Mouse (Mus musculus): ENCODE results near the gene Parp16. TPM values are rescaled to one million over a fixed set of nuclear protein-coding genes. Genes with fewer than 3 reads are reported as not detected.

Parp16 gene
- polyA plus RNA-seq, 1 experiment, result 16.2 TPM

- Histone ChIP-seq H3K4me1 (ENCODE audit: control insufficient read depth, insufficient read depth, insufficient read length, low read length) (no peaks in the 10 kb centered on the region), H3K4me3 (ENCODE audit: insufficient read depth, low read depth, low read length) (no peak overlapping the region), H3K27ac (replicated peaks; ENCODE audit: low read depth, low read length) (no peak overlapping the region)
These were observed 43.1 kb downstream of the Parp16 start for GRCm38 (mm10) chr9:65238191-65238760.

- Histone ChIP-seq H3K27ac (replicated peaks; ENCODE audit: low read depth, low read length) (no peak overlapping the region), H3K4me3 (ENCODE audit: insufficient read depth, low read depth, low read length) (no peak overlapping the region), H3K4me1 (ENCODE audit: control insufficient read depth, insufficient read depth, insufficient read length, low read length) (no peaks in the 10 kb centered on the region)
These were observed 44.0 kb downstream of the Parp16 start for GRCm38 (mm10) chr9:65239176-65239575.

DNA sequence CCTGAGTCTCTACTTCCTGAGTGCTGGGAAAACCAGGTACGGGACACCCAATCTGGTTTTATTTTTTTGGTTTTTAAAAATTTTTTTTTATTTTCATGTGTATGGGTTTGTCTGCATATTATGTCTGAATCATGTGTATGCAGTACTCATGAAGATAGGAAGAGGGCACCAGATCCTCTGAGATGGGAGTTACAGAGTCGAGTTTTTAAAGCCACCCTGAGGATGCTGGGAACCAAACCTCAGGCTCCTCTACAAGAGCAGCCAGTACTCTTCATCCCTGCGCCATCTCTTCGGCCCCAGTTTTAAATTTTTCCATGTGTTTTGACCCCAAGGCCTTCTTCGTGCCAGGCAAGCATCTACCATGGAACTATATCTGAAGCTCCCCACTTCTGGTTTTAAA is 44.6 kb downstream of the Parp16 start:
- Histone ChIP-seq H3K4me1 (ENCODE audit: control insufficient read depth, insufficient read depth, insufficient read length, low read length) (no peaks in the 10 kb centered on the region), H3K4me3 (ENCODE audit: insufficient read depth, low read depth, low read length) (no peak overlapping the region)

GRCm38 (mm10) chr9:65240587-65240986 is 45.4 kb downstream of the Parp16 start:
- no peak overlapping the region for H3K27ac ChIP-seq (replicated peaks; ENCODE audit: low read depth, low read length)
- no peak overlapping the region for H3K4me3 ChIP-seq (ENCODE audit: insufficient read depth, low read depth, low read length)

More for the DNA sequence above, 44.6 kb downstream of the Parp16 start:
- H3K27ac ChIP-seq (replicated peaks; ENCODE audit: low read depth, low read length), result no peak overlapping the region

DNA sequence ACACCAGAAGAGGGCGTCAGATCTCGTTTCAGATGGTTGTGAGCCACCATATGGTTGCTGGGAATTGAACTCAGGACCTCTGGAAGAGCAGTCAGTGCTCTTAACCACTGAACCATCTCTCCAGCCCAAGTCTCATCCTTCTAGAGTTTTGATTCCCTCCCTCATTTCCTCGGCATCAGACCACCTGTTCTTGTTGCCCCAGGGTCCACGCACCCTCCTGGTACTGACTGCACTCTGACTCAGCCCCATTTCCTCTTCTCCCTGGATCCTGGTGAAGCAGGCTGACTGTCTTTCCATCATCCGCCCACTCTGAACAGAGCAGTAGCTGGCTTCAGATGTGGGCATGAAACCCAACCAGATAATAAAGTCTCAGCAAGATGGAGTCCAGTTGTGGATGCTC is 46.8 kb downstream of the Parp16 start:
- Histone ChIP-seq H3K27ac (replicated peaks; ENCODE audit: low read depth, low read length) (no peak overlapping the region), H3K4me3 (ENCODE audit: insufficient read depth, low read depth, low read length) (no peak overlapping the region), H3K4me1 (ENCODE audit: control insufficient read depth, insufficient read depth, insufficient read length, low read length) (no peaks in the 10 kb centered on the region)

More at GRCm38 (mm10) chr9:65240587-65240986, 45.4 kb downstream of the Parp16 start:
- H3K4me1 ChIP-seq (ENCODE audit: control insufficient read depth, insufficient read depth, insufficient read length, low read length), result no peaks in the 10 kb centered on the region

DNA sequence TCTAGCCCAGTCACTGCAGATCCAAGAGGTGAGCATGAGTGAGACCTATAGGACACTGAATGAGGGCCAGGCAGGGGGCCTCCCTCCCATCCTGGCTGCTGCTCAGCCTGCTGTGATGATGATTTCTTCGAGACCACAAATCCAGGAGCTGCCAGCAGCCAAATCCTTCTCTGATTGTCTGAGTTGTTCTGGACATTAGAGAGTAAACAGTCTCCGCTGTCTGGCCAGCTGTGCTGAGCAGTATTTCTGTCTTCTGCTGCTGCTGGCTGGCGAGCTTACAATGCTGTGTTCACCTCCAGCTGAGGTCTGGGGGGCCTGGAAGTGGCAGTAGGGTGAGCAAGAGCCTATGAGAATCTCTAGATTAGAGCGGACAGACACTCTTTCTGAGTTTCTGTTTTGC is 48.1 kb downstream of the Parp16 start:
- Histone ChIP-seq H3K4me1 (ENCODE audit: control insufficient read depth, insufficient read depth, insufficient read length, low read length) (no peaks in the 10 kb centered on the region), H3K27ac (replicated peaks; ENCODE audit: low read depth, low read length) (no peak overlapping the region), H3K4me3 (ENCODE audit: insufficient read depth, low read depth, low read length) (no peak overlapping the region)

- Histone ChIP-seq H3K27ac (replicated peaks; ENCODE audit: low read depth, low read length) (no peak overlapping the region), H3K4me3 (ENCODE audit: insufficient read depth, low read depth, low read length) (no peak overlapping the region), H3K4me1 (ENCODE audit: control insufficient read depth, insufficient read depth, insufficient read length, low read length) (no peaks in the 10 kb centered on the region)
These were observed 49.1 kb downstream of the Parp16 start for GRCm38 (mm10) chr9:65244036-65244806.

DNA sequence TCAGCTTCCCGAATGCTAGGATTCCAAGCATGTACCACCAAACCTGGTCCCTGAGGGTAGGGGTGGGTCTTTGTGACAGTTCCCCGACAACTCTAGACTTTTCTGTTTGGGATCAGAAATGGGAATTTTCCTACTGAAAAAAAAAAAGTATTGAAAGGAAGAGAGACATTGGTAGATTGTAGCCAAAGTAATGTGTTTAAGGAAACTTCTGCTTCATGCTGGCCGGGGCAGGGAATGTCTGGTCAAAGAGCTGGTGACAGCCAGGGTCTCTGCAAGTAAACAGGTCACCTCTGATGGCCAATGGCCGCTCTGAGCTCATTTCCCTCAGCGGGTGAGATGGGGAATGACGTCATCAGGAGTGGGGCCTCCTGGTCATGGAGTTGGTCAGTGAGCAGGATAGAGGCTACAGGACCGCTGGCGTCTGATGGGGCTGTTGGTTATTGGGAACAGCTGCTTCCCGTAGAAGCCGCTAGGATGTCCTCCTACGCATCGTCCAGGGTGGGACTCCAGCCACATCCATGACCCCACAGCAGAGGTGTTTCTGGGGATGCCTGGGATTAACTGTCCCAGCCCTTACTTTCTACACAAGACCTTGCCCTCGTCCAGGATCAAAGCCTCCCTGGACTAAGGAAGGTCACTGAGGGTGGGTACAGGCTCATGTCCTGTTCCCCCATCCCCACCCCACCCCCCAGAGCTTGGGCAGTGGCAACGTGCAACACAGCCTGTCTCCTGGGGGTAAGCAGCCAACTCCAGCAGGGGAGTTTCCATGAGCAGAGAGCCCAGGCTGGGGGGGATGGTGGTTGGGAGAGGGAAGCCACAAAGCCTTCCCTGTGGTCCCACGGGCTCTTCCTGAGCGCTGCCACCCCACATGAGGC is 52.6 kb downstream of the Parp16 start:
- no peak overlapping the region for H3K27ac ChIP-seq (replicated peaks; ENCODE audit: low read depth, low read length)
- no peaks in the 10 kb centered on the region for H3K4me1 ChIP-seq (ENCODE audit: control insufficient read depth, insufficient read depth, insufficient read length, low read length)
- H3K4me3 ChIP-seq (ENCODE audit: insufficient read depth, low read depth, low read length), result no peak overlapping the region

DNA sequence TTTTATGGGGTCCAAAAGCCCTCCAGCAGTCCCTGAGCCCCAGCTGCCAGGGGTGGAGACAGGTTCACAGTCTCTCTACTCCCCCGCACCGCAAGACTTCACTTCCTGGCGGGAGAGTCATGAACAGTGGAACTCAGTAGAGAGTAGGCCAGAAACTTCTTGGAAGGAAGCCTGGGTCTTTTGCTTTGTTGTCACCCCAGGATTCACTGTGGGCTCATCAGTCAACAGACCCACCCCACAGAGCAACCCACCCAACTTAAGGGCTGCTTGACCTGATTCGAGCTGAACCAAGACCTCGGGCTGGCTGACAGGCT is 53.2 kb downstream of the Parp16 start:
- no peak overlapping the region for H3K27ac ChIP-seq (replicated peaks; ENCODE audit: low read depth, low read length)
- H3K4me1 ChIP-seq (ENCODE audit: control insufficient read depth, insufficient read depth, insufficient read length, low read length), result no peaks in the 10 kb centered on the region
- H3K4me3 ChIP-seq (ENCODE audit: insufficient read depth, low read depth, low read length), result no peak overlapping the region

DNA sequence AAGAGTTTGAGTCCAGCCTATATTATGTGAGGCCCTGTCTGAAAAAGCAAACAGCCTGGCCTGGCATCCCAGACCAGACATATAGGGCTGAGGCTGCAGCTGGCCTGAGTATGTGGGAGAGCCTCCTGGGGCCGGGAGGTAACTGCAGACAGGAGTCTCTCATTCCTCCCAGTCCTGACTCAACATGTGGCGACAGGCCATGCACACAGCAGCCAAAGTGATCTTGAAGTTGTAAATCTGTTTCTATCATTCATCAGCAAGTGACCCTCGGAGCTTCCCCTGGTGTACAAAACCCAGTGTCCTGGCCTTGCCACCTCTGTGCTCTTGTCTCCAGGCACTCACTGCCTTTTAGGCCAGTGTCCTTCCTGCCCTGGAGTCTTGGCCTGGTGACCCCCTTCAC is 56.9 kb downstream of the Parp16 start:
- Histone ChIP-seq H3K4me1 (ENCODE audit: control insufficient read depth, insufficient read depth, insufficient read length, low read length) (peaks cover 3% of the 10 kb centered on the region; the same call in 1 of the 2 replicates), H3K27ac (replicated peaks; ENCODE audit: low read depth, low read length) (no peak overlapping the region)

GRCm38 (mm10) chr9:65255906-65256600 is 60.9 kb downstream of the Parp16 start:
- H3K4me1 ChIP-seq (ENCODE audit: control insufficient read depth, insufficient read depth, insufficient read length, low read length), result peaks cover 9% of the 10 kb centered on the region; the same call in 1 of the 2 replicates
- H3K27ac ChIP-seq (replicated peaks; ENCODE audit: low read depth, low read length), result no peak overlapping the region
- H3K4me3 ChIP-seq (ENCODE audit: insufficient read depth, low read depth, low read length), result no peak overlapping the region

More for the DNA sequence above, 56.9 kb downstream of the Parp16 start:
- no peak overlapping the region for H3K4me3 ChIP-seq (ENCODE audit: insufficient read depth, low read depth, low read length)

DNA sequence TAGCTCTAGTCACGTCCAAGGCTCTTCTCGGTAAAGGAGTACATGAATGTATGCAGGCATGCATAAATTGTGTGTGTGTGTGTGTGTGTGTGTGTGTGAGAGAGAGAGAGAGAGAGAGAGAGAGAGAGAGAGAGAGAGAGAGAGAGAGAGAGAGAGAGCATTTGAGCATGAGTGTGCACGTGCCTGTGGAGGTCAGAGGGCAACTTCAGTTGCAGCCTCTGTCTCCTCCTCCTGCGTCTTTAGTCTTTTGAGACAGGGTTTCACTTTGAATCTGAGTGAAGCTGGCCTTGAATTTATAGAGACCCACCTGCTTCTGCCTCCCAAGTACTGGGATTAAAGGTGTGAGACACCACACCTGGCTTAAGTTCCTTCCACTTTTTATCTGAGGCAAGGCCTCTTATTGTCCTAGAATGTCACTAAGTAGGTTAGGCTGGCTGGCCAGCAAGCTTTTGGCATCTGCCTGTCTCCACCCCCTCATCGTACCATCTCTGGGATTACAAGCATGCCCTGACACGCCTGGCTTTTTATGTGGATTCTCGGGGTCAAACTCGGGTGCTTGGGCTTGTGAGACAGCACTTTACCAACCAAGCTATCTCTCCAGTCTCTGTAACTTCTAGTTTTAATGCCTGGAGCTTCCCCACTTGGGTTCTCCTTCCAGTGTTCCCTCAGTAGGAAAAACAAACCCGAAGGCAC is 62.2 kb downstream of the Parp16 start:
- peaks cover 11% of the 10 kb centered on the region; the same call in 1 of the 2 replicates for H3K4me1 ChIP-seq (ENCODE audit: control insufficient read depth, insufficient read depth, insufficient read length, low read length)
- no peak overlapping the region for H3K4me3 ChIP-seq (ENCODE audit: insufficient read depth, low read depth, low read length)

DNA sequence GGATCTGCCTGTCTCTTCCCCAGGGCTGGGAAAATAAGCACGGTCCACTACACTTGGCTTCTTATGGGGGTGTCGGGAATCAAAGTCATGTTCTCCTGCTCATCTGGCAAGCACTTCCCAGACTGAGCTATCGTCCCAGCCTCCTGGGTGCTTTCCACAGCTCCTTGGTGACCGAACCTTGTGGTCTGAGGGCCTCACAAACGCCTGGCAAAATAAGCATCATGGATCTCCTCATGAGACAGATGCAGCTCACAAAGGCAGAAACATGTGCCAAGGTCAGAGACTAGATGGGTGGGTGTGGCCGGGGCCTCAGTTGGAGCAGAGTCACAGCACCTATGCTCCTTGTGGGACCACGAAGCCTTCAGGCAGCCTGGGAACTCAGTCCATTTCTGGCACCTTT is 64.2 kb downstream of the Parp16 start:
- Histone ChIP-seq H3K4me1 (ENCODE audit: control insufficient read depth, insufficient read depth, insufficient read length, low read length) (peaks cover 11% of the 10 kb centered on the region; the same call in 1 of the 2 replicates), H3K4me3 (ENCODE audit: insufficient read depth, low read depth, low read length) (no peak overlapping the region), H3K27ac (replicated peaks; ENCODE audit: low read depth, low read length) (no peak overlapping the region)

More for the DNA sequence above, 62.2 kb downstream of the Parp16 start:
- H3K27ac ChIP-seq (replicated peaks; ENCODE audit: low read depth, low read length), result no peak overlapping the region

- Histone ChIP-seq H3K4me3 (ENCODE audit: insufficient read depth, low read depth, low read length) (no peak overlapping the region), H3K4me1 (ENCODE audit: control insufficient read depth, insufficient read depth, insufficient read length, low read length) (peaks cover 8% of the 10 kb centered on the region; the same call in 1 of the 2 replicates), H3K27ac (replicated peaks; ENCODE audit: low read depth, low read length) (no peak overlapping the region)
These were observed 66.6 kb downstream of the Parp16 start for GRCm38 (mm10) chr9:65261591-65262230.
